In genomic region chr3:109807211-109807934, GRCm38 (mm10) we compare ENCODE assay signal across 20 mouse cellular contexts.
DNase-seq lines count a peak whose midpoint lies in the region; ATAC-seq lines count a peak whose summit lies in the region.
"Had no signal": no experiment of that assay in that cellular context is flagged by ENCODE, and none has a peak within 500 bp of the region (broad histone marks: within the 10 kb centered on the region; RNA-seq: fewer than 3 reads in every experiment).

No protein-coding gene starts in this region.

- H3K27ac ChIP-seq in embryonic facial prominence, embryonic 11.5 days (replicated peaks; ENCODE audit: low read depth, low read length) = no peak overlapping the region
- H3K27ac ChIP-seq in embryonic facial prominence, embryonic 10.5 days (replicated peaks) = no peak overlapping the region
- no peak overlapping the region for H3K27ac ChIP-seq in neural tube, embryonic 11.5 days (ENCODE audit: low read depth, low read length)
- H3K27ac ChIP-seq in neural tube, embryonic 15.5 days (replicated peaks) = no peak overlapping the region
- H3K27ac ChIP-seq: kidney, postnatal 0 days; limb, embryonic 13.5 days; liver, embryonic 13.5 days; macrophage had no signal

- H3K9ac ChIP-seq in embryonic facial prominence, embryonic 11.5 days (replicated peaks; ENCODE audit: low read length) = no peak overlapping the region
- H3K9ac ChIP-seq in neural tube, embryonic 11.5 days (ENCODE audit: low read length) = no peak overlapping the region
- H3K9ac ChIP-seq in neural tube, embryonic 15.5 days (replicated peaks) = no peak overlapping the region
- H3K9ac ChIP-seq: limb, embryonic 13.5 days; liver, embryonic 13.5 days; lung, embryonic 14.5 days had no signal

- no peaks in the 10 kb centered on the region for H3K9me3 ChIP-seq in embryonic facial prominence, embryonic 11.5 days (replicated peaks; ENCODE audit: control insufficient read depth, low read length)
- no peaks in the 10 kb centered on the region for H3K9me3 ChIP-seq in embryonic facial prominence, embryonic 10.5 days
- no peaks in the 10 kb centered on the region for H3K9me3 ChIP-seq in neural tube, embryonic 11.5 days (ENCODE audit: control insufficient read depth, low read length)
- H3K9me3 ChIP-seq in neural tube, embryonic 15.5 days (replicated peaks) = no peaks in the 10 kb centered on the region
- H3K9me3 ChIP-seq: limb, embryonic 13.5 days; liver, embryonic 13.5 days had no signal

- 0 out of 2 replicates have a peak, but pooled peaks have one; percentile 29 for ATAC-seq in embryonic facial prominence, embryonic 11.5 days (replicated peaks; ENCODE audit: insufficient number of reproducible peaks, low FRiP score, low TSS enrichment, low read depth)
- ATAC-seq in neural tube, embryonic 11.5 days (ENCODE audit: insufficient read depth, low FRiP score, low TSS enrichment) = peak; percentile 51; the same call in 1 of the 2 replicates
- no peak for ATAC-seq in neural tube, embryonic 15.5 days (ENCODE audit: low FRiP score)
- no peak for ATAC-seq in cerebellum, adult (ENCODE audit: insufficient number of reproducible peaks, low FRiP score, low TSS enrichment)

- no peak overlapping the region for H3K4me2 ChIP-seq in embryonic facial prominence, embryonic 11.5 days (ENCODE audit: low read depth, low read length)
- no peak overlapping the region for H3K4me2 ChIP-seq in neural tube, embryonic 11.5 days (ENCODE audit: low read depth)
- no peak overlapping the region for H3K4me2 ChIP-seq in neural tube, embryonic 15.5 days
- H3K4me2 ChIP-seq: heart, embryonic 11.5 days; limb, embryonic 13.5 days; liver, embryonic 13.5 days; lung, embryonic 14.5 days had no signal

- H3K4me3 ChIP-seq in embryonic facial prominence, embryonic 11.5 days (ENCODE audit: low read depth, low read length) = no peak overlapping the region
- H3K4me3 ChIP-seq in embryonic facial prominence, embryonic 10.5 days = no peak overlapping the region
- H3K4me3 ChIP-seq in neural tube, embryonic 11.5 days (ENCODE audit: low read depth, low read length) = no peak overlapping the region
- H3K4me3 ChIP-seq in neural tube, embryonic 15.5 days (replicated peaks) = no peak overlapping the region
- H3K4me3 ChIP-seq: limb, embryonic 13.5 days; liver, embryonic 13.5 days had no signal

- 74% methylated on average over 6 of the region's 6 CpGs for WGBS in embryonic facial prominence, embryonic 11.5 days
- WGBS in embryonic facial prominence, embryonic 10.5 days = 83% methylated on average over 6 of the region's 6 CpGs
- WGBS in neural tube, embryonic 11.5 days = 65% methylated on average over 6 of the region's 6 CpGs
- 63% methylated on average over 6 of the region's 6 CpGs for WGBS in neural tube, embryonic 15.5 days

- H3K27me3 ChIP-seq in embryonic facial prominence, embryonic 11.5 days (ENCODE audit: control insufficient read depth, insufficient read depth, low read length) = no peaks in the 10 kb centered on the region
- H3K27me3 ChIP-seq in embryonic facial prominence, embryonic 10.5 days (replicated peaks; ENCODE audit: low read depth, poor library complexity, severe bottlenecking) = no peaks in the 10 kb centered on the region
- H3K27me3 ChIP-seq in neural tube, embryonic 11.5 days (ENCODE audit: control insufficient read depth, insufficient read depth, low read length) = no peaks in the 10 kb centered on the region
- no peaks in the 10 kb centered on the region for H3K27me3 ChIP-seq in neural tube, embryonic 15.5 days (replicated peaks)
- H3K27me3 ChIP-seq: CH12.LX; limb, embryonic 13.5 days; liver, embryonic 13.5 days had no signal

- DNase-seq in embryonic facial prominence, embryonic 11.5 days (ENCODE audit: low spot score) = no peak
- DNase-seq in embryonic facial prominence, embryonic 10.5 days (ENCODE audit: low spot score) = no peak
- no peak for DNase-seq in neural tube, embryonic 11.5 days (ENCODE audit: low spot score)
- peak; percentile 12 for DNase-seq in mesoderm, embryonic 11.5 days (ENCODE audit: low read depth, low spot score)
- DNase-seq in kidney, postnatal 10 days = no peak
- DNase-seq: adrenal gland, postnatal 36 days; cerebellum, adult 9-10 months; heart, postnatal 10 days; kidney, adult 18-20 months; layer of hippocampus, postnatal 36 days; liver, embryonic 13.5 days; lung, embryonic 14.5 days; thymus, postnatal 25 days had no signal

- H3K36me3 ChIP-seq in embryonic facial prominence, embryonic 11.5 days (replicated peaks; ENCODE audit: control insufficient read depth, insufficient read depth, low read depth, low read length) = no peaks in the 10 kb centered on the region
- no peaks in the 10 kb centered on the region for H3K36me3 ChIP-seq in embryonic facial prominence, embryonic 10.5 days (replicated peaks)
- no peaks in the 10 kb centered on the region for H3K36me3 ChIP-seq in neural tube, embryonic 11.5 days (ENCODE audit: control insufficient read depth, insufficient read depth, low read length)
- H3K36me3 ChIP-seq in neural tube, embryonic 15.5 days = no peaks in the 10 kb centered on the region
- H3K36me3 ChIP-seq: limb, embryonic 13.5 days; liver, embryonic 13.5 days had no signal

- no peaks in the 10 kb centered on the region for H3K4me1 ChIP-seq in embryonic facial prominence, embryonic 11.5 days (ENCODE audit: control insufficient read depth, insufficient read depth, low read length)
- H3K4me1 ChIP-seq in embryonic facial prominence, embryonic 10.5 days = no peaks in the 10 kb centered on the region
- H3K4me1 ChIP-seq in neural tube, embryonic 11.5 days (ENCODE audit: control insufficient read depth, insufficient read depth, low read length) = no peaks in the 10 kb centered on the region; the same call in 1 of the 2 replicates
- no peaks in the 10 kb centered on the region for H3K4me1 ChIP-seq in neural tube, embryonic 15.5 days
- H3K4me1 ChIP-seq: limb, embryonic 13.5 days; liver, embryonic 13.5 days had no signal

Comparison
In these comparisons a context has a peak if more than half of its experiments do, and no peak if none do; other contexts are left out.
1. ATAC-seq: peak in embryonic facial prominence, embryonic 11.5 days (single experiment) and neural tube, embryonic 11.5 days (single experiment); none in neural tube, embryonic 15.5 days (single experiment) and cerebellum, adult (single experiment).